Mouse (Mus musculus) adrenal gland, adult (tissue): Measurements from ENCODE around the gene Gtf2a1l.

Experiments
- DNase-seq, 2 experiments: peaks; one replicate each; pipeline ENCODE4 v3.0.0; 2022 to 2023; ENCODE audit warnings: low spot score in 1 of 2; ENCODE audit not compliant: inconsistent age in 2 of 2

The Gtf2a1l gene

DNA sequence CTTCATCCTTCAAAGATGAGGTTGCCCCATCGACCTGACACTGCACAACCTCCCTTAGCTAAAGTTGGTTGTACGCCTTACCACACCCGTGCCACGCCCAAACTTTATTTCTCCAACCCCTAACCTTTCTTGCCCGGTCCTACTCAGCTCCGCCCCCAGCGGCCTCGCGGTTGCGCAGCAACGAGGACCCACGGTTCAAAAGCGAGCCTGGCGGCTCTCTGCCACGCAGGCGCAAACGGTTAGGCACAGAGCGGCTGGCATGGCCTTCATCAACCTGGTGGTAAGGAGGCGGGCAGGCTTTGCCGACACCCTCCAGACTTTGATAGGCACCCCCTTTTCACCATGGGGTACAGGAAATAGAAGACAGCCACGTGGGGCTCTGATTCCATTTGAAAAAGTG lies at the start of gene Gtf2a1l:
Gene Gtf2a1l (plus strand): TSS at position 209 of the 400 bp plus-strand sequence.
- peak; percentile 28 to 59 for DNase-seq

DNA sequence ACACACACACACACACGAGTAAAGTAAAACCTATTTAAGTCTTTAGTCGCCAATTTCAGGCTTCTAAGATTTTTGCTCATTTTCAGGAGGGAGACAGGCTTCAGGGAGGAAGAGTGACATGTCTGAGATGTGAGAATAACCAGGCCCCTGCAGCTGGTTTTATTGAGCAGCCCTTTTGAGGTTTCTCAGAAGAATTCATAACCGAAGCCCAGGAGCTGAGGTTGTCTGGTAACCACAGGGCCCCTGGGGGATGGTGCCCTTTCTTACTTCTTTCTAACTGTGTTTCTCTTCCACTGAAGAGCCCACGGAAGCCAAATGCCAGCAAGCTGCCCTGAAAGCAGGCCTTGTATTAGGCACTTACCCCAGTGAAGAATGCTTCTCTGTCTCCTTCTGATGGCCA lies 47.5 kb upstream of the Gtf2a1l start:
- no peak for DNase-seq

DNA sequence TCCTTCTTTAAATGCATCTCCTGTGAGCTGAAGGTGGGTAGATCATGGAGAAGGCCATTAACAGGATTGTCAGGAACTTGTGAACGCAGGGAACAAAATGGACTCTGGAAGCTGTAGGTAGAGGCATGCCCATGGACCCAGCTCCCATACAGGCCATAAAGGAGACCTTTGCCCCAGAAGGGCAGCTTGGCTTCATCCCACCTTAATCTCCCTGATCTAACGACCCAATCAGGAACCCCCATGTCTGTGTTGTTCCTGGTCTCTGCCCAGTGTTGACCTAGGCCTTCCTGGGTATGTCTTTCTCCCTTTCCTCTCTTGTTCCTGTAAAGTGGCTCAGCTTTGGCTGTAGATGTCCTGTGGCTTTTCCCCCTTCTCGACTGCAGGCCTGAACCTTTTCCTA lies 47.1 kb upstream of the Gtf2a1l start:
- DNase-seq = no peak

DNA sequence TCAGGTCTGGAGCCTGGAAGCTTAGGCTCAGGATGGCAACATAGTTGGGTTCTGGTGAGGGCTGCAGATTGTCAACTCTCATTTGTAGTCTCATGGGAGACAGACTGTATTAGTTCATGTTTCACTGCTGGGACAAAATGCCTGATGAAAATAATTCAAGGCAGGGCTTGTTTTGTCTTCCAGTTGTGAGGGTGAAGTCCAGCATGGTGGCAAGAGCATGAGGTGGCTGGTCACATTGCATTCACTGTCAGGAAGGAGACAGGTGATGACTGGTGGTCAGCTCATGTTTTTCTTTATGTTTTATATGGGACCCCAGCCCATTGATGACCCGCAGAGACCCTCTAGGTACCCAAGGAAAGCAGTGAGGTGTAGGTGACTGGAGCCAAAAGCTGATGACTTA lies 45.7 kb upstream of the Gtf2a1l start:
- no peak for DNase-seq

DNA sequence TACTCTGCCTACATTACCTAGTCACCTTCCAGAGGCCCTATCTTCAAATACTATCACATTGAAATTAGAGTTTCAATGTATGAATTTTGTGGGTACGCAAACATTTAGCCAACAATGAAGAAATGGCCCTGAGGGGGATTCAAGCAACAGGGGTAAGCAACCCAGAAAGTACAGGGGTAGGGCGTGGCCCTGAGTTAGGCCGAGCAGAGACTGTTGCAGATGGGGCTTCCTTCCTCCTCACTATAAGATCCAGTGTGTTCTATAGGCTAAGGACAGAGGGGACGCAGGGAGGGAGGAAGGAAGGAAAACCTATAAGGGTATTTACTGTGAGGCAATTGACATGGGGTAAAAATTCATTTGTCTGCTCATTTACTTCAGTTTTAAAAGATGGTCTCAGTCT lies 44.1 kb upstream of the Gtf2a1l start:
- DNase-seq = no peak

DNA sequence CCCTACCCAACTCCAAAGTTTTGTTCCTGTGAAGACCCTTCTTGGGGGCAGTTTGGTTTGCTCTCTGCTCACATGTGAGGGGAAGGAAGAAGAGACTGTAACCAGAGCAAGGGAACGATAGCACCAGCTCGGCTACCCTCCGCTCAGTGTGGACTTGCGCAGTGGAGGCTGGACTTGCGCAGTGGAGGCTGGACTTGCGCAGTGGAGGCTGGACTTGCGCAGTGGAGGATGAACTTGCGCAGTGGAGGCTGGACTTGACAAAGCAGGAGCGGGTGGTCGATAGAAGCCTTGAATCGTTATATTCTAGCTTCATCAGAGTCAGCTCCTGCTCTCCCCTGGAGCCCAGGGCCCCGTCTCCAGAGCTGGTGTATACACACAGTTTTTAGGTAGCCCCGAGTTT lies 43.1 kb upstream of the Gtf2a1l start:
- no peak for DNase-seq

DNA sequence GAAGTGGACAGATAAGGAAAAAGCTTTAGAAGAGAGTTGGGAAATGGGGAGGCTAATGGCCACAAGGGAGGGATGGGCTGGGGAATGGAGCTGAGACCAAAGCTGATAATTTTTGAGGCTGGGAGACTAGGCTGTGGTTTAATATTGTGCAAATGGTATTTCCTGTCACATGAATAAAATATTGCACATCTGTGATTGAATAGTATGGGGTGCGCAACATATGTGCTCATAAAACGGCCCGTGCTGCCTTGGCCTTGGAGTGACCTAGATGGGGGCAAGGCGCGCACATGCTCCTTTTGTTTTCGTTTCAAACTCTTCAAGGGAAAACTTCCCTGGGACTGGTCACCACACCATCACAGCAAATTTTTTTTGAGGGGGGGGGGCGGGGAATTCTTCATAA lies 42.5 kb upstream of the Gtf2a1l start:
- no peak for DNase-seq

DNA sequence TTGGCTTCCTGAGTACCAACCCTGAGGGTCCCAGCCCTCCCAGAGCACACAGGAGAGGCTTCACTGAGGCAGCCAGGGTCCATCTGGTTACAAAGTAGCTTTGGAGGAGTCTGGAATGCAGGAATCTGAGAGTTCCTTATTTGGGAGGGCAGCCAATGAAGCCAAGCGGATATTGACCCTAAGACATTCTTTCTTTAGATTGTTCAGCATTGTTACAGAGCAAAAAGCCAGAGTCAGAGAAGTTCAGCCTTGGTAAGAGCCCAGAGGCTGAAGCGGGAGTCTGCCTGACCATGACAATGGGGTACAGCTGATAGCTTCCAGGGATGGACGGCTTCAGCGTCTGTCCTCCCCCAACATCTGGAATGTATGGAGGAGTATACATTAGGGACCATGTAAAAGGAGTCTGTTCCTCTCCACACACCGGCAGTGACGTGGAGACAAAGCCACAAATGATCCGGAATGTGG lies 42.1 kb upstream of the Gtf2a1l start:
- DNase-seq = no peak

DNA sequence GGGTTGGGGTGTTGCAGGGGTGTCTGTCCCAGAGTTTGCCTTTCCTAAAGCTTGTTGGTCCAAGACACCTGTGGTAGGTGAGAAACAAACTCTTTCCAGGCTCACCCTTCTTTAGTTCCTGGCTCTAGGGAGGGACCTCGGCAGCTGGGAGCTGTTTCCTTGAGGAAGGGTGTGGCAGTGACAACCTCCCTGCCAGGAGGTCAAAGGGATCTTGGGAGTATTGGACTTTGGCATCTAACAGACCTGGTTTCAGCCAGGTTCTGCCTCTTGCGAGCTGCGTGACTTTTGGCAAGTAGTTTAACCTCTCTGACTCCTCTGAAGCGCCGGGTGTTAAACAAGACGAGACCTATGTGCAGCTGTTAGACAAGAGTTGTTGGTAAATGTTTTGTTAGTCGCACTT lies 41.3 kb upstream of the Gtf2a1l start:
- peak in 1 of 2 experiments; percentile 42 for DNase-seq

DNA sequence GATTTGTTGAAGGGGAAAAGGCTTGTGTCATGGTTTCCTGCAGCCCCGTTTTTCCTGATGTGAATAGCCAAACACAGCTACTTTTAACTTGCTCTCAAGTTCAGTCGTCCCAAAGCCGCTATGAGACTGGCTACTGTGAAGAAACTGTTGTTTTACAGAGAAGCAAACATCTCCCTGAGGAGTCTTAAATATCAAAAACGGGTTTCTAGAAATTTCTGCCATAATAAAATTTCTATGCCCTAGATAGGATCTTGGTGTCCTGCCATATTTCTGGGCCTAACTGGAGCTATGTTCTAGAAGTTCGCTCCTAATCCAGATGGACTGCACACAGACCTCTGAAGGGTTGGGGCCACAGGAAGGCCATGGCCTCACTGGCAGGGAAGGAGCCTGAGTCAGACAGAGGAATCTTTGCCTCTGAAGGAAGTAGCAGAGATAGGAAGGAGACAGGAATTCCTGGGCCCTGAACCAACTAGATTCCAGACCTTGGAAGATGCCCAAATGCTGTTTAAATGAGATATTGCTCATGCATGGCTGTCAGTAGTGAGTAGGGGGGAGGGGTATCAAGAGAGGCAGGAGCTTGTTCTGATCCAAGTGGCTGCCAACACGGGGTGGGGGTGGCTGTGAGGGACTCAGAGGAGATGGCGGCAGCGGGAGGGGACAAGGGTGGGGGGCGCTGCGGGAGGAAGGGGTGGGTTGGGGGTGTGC lies 39.6 kb upstream of the Gtf2a1l start:
- peak; percentile 87 to 94 for DNase-seq

DNA sequence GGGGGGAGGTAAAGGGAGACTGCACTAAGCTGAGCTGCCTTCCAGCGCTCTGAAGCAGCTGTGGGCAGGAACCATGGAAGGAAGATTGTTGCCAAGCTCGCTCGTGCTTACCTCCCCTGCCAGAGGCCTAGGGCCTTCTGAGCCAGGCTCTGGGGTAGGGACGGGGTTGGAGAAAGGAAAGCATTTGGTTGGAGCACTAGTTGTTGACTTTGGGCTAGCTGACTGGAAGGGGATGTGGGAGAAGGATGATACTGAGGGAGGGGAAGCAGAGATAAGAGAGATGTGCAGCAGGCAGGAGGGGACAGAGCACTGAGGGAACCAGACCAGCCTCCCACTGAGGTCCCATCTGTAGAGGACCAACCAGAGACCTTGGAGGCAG lies 39.1 kb upstream of the Gtf2a1l start:
- DNase-seq = peak in 1 of 2 experiments; percentile 73

DNA sequence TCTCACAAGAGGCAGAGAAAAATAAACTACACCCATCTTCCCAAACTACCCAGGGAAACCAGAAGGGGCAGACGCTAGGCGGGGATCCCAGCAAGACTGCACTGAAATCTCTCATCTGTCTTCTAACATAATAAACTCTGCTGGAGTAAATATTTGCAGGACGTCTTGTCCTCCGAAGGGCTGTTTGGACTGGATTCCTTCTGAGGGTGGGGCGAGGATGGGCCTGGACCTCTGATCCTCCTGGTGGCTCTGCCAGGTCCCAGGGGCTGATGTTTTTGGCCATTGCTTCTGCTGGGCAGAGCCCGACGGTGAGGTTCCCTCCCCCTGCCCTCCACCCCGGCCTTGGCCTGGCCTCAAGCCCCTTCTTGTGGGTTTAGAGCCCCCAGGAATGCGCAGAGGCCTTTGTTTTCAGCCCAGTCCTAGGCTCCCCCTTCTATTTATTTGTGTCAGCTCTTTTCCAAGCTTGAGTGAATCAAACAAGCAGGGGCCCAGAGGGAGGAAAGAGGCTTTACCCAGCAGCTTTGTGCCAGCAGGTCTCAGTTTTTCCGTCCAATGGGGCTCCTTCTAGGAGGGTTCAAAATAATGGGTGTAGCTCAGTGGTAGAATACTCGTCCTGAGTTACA lies 38.4 kb upstream of the Gtf2a1l start:
- DNase-seq = peak; percentile 45 to 62

DNA sequence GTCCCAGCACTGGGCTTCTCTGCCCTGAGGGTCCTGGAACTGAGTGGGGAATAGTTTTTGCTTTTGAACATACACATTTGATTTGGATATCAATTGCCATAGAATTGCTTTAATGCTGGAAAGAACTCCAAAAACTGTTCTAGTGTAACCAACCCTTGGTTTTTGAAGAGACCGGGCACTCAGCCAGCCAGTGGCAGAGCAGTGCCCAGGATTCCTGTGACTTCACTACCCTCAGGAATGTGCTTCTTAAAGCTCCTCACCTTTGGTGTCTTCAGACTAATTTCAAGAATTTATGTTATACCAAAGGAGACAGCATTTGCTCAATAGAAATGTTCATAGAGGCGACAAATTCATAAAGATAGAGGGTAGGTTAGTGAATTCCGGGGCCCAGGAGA lies 37.9 kb upstream of the Gtf2a1l start:
- DNase-seq = peak; percentile 63 to 76

DNA sequence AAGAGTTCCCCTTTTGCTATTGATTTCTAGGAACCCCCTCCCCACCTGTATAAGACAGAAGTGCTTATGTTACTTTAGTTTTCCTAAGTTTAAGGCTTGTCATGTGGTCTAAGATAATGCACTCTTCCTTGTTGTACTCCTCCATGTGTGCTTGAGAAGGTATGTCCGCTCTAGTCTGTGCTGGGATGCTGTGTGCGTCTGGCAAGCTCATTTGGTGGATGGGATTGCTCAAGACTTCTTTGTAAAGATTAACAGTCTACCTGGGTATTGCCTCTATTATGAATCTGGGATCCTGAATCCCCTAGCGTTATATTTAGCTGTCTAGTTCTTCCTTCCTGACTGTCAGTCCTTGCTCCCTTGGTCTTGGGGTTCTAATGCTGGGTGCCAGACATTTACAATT lies 35.8 kb upstream of the Gtf2a1l start:
- DNase-seq = no peak

DNA sequence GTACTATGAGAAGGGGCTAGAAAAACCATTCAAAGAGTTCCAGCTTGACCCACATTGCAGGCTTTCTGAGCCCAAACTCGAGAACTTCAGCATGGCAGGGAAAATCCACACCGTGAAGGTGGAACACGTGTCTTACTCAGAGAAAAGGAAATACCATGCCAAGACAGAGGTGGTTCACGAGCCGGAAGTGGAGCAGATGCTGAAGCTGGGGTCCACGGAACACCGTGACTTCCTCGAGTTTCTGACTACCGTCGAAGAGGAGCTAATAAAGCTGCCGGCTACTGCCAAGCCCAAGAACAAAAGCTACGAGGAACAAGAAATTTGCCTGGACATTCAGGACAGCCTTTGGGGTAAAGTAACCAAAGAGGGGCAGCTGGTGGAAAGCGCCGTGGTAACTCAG lies 32.4 kb upstream of the Gtf2a1l start:
- peak in 1 of 2 experiments; percentile 32 for DNase-seq

DNA sequence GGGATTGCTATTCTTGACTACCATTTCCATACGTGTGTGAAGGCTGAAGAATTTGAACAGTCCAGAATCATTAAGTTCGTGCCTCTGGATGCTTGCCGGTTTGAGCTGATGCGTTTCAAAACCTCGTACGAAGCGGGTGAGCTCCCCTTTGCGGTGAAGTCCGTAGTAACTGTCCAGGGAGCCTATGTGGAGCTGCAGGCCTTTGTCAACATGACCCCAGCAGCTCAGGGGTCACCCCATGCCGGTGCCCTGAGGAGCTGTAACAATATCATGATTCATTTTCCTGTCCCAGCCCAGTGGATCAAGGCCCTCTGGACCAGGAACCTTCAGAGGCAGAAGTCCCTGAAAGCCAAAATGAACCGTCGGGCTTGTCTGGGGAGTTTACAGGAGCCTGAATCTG lies 31.9 kb upstream of the Gtf2a1l start:
- peak; percentile 57 to 83 for DNase-seq

DNA sequence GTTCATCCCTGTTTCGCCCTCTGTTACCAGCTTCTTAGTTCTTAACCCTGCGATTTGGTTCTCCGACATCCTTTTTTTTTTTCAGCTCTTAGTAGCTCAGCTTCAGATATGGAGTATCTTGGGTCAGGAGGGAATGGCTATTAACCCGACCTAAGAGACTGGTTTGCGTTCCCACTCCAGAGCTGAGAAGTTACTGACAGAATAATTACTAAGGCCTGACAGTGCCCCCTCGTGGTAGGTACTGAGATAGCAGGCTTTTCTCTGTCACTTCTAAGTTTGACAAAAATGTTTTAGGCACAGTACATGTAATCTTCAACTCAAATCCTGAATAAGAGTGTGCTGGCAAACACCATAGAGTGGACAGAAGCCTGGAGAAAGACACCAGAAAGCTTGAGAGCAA lies 27.4 kb upstream of the Gtf2a1l start:
- peak; percentile 63 to 91 for DNase-seq

DNA sequence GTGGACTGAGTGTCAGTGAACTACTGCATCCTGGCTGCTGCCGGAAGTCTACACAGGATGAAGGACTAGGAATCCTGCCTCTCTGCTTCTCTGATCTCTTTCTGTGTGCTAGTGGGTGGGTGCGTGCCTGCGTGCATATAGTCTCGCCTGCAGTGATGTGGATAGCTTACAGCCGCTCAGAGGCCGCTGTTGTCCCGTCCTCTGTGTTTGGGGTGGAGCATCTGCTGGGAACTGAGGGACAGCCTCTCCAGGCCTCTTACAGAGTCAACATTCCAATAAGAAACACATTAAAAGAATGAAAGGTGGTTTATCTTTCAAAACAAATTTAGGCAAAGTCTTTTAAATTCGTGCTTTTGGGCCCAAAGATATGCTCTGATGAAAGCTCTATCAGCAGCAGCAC lies 26.6 kb upstream of the Gtf2a1l start:
- no peak for DNase-seq

DNA sequence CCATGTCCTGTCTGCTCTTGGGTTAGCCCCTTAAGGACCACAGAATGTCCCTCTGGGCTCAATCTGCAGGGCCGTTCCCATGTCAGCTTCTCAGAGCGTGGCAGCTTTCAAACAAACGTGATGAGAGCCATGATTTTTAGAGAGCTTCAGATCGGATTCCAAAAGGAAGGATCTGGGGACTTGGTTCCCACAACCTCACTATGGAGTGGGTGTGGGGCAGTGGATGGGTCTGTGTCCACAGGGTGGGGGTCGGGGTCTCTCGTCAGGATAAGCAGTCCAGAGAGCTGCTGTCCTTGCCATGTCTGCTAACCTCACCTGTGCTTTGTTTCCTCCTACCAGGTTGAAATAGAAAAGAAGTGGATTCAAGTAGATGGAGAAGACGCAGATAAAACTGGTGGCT lies 23.6 kb upstream of the Gtf2a1l start:
- no peak for DNase-seq

DNA sequence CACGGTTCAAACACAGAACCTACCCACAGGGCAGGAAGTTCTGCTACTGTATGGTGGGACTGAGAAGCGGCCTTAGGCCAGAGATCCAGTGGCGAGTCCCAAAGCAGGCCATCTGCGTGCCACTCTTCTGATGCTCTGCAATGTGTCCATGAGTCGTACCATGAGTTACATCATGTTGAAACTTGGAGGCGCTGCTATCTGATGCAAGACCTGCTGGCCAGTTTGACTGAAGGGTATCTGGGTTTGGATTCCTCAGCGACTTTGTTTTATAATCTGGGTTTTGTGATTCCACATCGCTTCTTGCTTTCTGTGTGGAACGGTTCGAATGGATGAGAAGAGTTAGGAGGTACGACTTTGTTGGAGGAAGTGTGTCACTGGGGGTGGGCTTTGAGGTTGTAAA lies 23.2 kb upstream of the Gtf2a1l start:
- DNase-seq = peak in 1 of 2 experiments; percentile 35

DNA sequence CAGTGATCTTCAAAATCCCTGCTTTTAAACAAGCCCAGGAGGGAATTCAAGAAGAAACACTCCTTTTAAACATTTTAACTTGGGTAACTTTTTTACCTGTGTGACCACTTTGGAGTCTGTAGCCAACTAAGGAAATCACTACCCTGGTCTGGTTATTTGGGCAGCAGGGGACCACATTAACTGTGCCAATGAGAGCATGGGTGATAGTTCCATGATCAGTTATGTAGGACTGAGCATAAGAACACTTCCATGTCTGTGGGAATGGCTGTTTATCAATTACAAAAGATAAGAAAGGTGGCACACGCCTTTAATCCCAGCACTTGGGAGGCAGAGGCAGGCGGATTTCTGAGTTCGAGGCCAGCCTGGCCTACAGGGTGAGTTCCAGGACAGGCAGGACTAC lies 21.3 kb upstream of the Gtf2a1l start:
- no peak for DNase-seq

DNA sequence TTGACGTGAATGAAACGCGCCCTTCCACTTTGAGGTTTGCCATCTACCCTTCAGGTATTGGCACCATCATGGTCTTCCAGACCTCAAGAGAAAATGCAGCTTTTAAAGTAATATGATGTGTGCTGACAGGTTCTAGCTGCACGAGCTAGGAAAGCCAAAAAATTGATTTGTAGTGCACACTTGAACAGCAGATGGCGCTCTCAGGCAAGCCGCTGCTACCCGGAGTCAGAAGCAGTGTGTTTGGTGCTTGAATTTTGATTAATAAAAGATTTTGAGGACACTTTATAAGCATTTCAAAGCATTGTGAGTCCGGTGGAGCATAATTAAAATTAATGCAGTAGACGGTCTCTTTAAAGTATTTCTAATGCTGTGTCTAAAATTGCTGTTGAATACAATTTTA lies 16.4 kb upstream of the Gtf2a1l start:
- peak; percentile 48 to 85 for DNase-seq
